ENCODE assay signal across 9 mouse cellular contexts in the genomic region with DNA sequence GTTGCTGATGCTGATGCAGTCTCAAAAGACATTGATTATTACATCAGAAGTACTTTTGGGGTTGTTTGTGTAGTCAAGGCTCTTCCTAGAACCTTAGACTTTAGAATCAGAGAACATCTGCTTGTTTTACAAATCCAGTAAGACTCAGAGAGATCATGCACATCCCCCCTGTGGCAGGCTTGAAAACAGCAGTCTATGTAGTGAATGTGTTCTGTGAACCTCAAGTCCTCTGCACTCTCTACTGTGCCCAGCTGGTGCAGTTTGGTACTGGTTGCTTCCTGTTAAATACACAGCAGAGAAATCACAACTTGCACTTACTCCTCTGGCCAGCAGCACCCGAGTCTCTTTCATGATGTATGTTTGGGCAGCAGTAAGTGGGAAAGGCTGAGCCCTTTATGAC. TPM values are rescaled to one million over a fixed set of nuclear protein-coding genes. Genes with fewer than 3 reads are reported as not detected.
DNase-seq lines count a peak whose midpoint lies in the region; ATAC-seq lines count a peak whose summit lies in the region.
"Had no signal": no experiment of that assay in that cellular context is flagged by ENCODE, and none has a peak within 500 bp of the region (broad histone marks: within the 10 kb centered on the region; RNA-seq: fewer than 3 reads in every experiment).

No protein-coding gene starts in this region.

- no peak overlapping the region for H3K9ac ChIP-seq in limb, embryonic 11.5 days (ENCODE audit: low read length)
- no peak overlapping the region for H3K9ac ChIP-seq in lung, embryonic 16.5 days (ENCODE audit: low read length)

- no peaks in the 10 kb centered on the region for H3K4me1 ChIP-seq in limb, embryonic 11.5 days (ENCODE audit: control insufficient read depth, insufficient read depth, low read length)
- H3K4me1 ChIP-seq in limb, embryonic 10.5 days: no peaks in the 10 kb centered on the region
- H3K4me1 ChIP-seq in lung, embryonic 16.5 days (replicated peaks; ENCODE audit: control insufficient read depth, insufficient read depth, low read length): no peaks in the 10 kb centered on the region

- H3K27ac ChIP-seq in limb, embryonic 11.5 days (replicated peaks; ENCODE audit: low read depth, low read length): no peak overlapping the region
- no peak overlapping the region for H3K27ac ChIP-seq in limb, embryonic 10.5 days
- no peak overlapping the region for H3K27ac ChIP-seq in lung, embryonic 16.5 days (ENCODE audit: low read length)

- no peak overlapping the region for H3K4me2 ChIP-seq in limb, embryonic 11.5 days (ENCODE audit: low read depth, severe bottlenecking)
- H3K4me2 ChIP-seq in lung, embryonic 16.5 days (ENCODE audit: low read depth, low read length): no peak overlapping the region

- H3K36me3 ChIP-seq in limb, embryonic 11.5 days (ENCODE audit: control insufficient read depth, insufficient read depth, low read length): no peaks in the 10 kb centered on the region
- no peaks in the 10 kb centered on the region for H3K36me3 ChIP-seq in limb, embryonic 10.5 days
- H3K36me3 ChIP-seq in lung, embryonic 16.5 days (ENCODE audit: control insufficient read depth, insufficient read depth, low read length): no peaks in the 10 kb centered on the region

- WGBS in limb, embryonic 11.5 days: 47% methylated on average over 1 of the region's 1 CpGs
- 32% methylated on average over 1 of the region's 1 CpGs for WGBS in limb, embryonic 10.5 days
- 12% methylated on average over 1 of the region's 1 CpGs for WGBS in lung, embryonic 16.5 days

- ATAC-seq in limb, embryonic 11.5 days (ENCODE audit: insufficient number of reproducible peaks, low FRiP score, low TSS enrichment, low read depth): no peak
- peak; percentile 62; the same call in 1 of the 2 replicates for ATAC-seq in lung, embryonic 16.5 days (ENCODE audit: low read depth)
- ATAC-seq in cerebellum, adult (ENCODE audit: insufficient number of reproducible peaks, low FRiP score, low TSS enrichment): no peak

- no peak overlapping the region for H3K4me3 ChIP-seq in limb, embryonic 11.5 days (ENCODE audit: low read depth, low read length)
- no peak overlapping the region for H3K4me3 ChIP-seq in limb, embryonic 10.5 days
- H3K4me3 ChIP-seq in lung, embryonic 16.5 days (ENCODE audit: low read length): no peak overlapping the region
- H3K4me3 ChIP-seq: megakaryocyte, embryonic 14.5 days had no signal

- DNase-seq in limb, embryonic 11.5 days (ENCODE audit: low spot score): peak; percentile 48
- no peak for DNase-seq in limb, embryonic 10.5 days (ENCODE audit: low spot score)
- DNase-seq in ZHBTc4 (ENCODE audit: low read depth, low spot score): peak; percentile 87
- DNase-seq in frontal cortex, postnatal 10 days (ENCODE audit: low spot score in 2 of 2): peak; percentile 54 to 66
- peak; percentile 70 for DNase-seq in kidney, postnatal 14 days
- peak; percentile 25 for DNase-seq in spleen, adult 12 weeks (ENCODE audit: low spot score)

- no peaks in the 10 kb centered on the region for H3K27me3 ChIP-seq in limb, embryonic 11.5 days (ENCODE audit: control insufficient read depth, insufficient read depth, low read length)
- H3K27me3 ChIP-seq in limb, embryonic 10.5 days (ENCODE audit: low read depth, poor library complexity, severe bottlenecking): no peaks in the 10 kb centered on the region
- H3K27me3 ChIP-seq in lung, embryonic 16.5 days (ENCODE audit: control insufficient read depth, insufficient read depth, low read depth, low read length): no peaks in the 10 kb centered on the region

- no peaks in the 10 kb centered on the region for H3K9me3 ChIP-seq in limb, embryonic 11.5 days (ENCODE audit: control insufficient read depth, low read length)
- no peaks in the 10 kb centered on the region for H3K9me3 ChIP-seq in limb, embryonic 10.5 days (replicated peaks)
- no peaks in the 10 kb centered on the region for H3K9me3 ChIP-seq in lung, embryonic 16.5 days (ENCODE audit: control insufficient read depth, low read length)
- H3K9me3 ChIP-seq: megakaryocyte, embryonic 14.5 days had no signal

RNA-seq across cellular contexts. Expression of a gene that starts 11.6 kb away (rescaled TPM):
- polyA plus RNA-seq in limb, embryonic 11.5 days (2014; fragmentation: Nextera tagmentation; extraction: Ambion mirVana): 41.1 and 45.1 TPM in 2 replicates
- 42.7 and 43.7 TPM in 2 replicates for polyA plus RNA-seq in limb, embryonic 10.5 days (2016; fragmentation: Nextera tagmentation; extraction: Ambion mirVana)
- 28.2 and 30.9 TPM in 2 replicates for polyA plus RNA-seq in lung, embryonic 16.5 days (2015; fragmentation: Nextera tagmentation; extraction: Ambion mirVana)
